Mouse (Mus musculus): ENCODE results near the gene Hspa1a. TPM values are rescaled to one million over a fixed set of nuclear protein-coding genes. Genes with fewer than 3 reads are reported as not detected.
"Not testable (repeated sequence)": the region's sequence is repeated elsewhere in the genome, so short reads cannot be mapped to it uniquely, and the experiment has no call there.

The Hspa1a gene
- polyA plus RNA-seq, 1 experiment: 12.9 TPM

DNA sequence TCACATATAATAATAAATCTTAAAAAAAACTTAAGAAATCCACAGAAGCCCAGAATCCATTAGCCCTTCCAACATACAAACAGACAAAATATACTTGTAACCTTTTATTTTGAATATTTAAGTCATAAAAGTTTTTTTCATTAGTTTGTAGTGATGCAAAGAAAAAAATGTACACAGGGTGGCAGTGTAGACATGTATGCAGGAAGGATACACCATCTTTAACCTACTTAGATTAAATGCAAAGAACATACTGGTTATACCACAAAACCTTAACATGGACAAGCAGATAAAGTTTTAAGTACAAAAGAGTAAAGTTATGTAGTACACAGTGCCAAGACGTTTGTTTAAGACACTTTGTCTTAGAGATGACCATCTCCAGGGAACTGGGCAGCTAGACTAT is 15.6 kb downstream of the Hspa1a start:
- Histone ChIP-seq H3K4me1 (ENCODE audit: control insufficient read depth, insufficient read depth, low read length) (no peaks in the 10 kb centered on the region), H3K4me3 (replicated peaks; ENCODE audit: extremely low read depth, low read depth, low read length) (no peak overlapping the region)
- no peak for TF ChIP-seq POLR2A (IDR thresholded peaks at IDR 0.05; ENCODE audit: borderline replicate concordance, extremely low read depth, low read depth, low read length)
- TF ChIP-seq CTCF (IDR thresholded peaks at IDR 0.05; ENCODE audit: insufficient read depth, low read length): no peak
- no peak for DNase-seq
- 18% methylated on average over 1 of the region's 1 CpGs for WGBS

GRCm38 (mm10) chr17:34955884-34956283 is 16.1 kb downstream of the Hspa1a start:
- no peak for DNase-seq
- no peaks in the 10 kb centered on the region for H3K4me1 ChIP-seq (ENCODE audit: control insufficient read depth, insufficient read depth, low read length)
- no peak overlapping the region for H3K4me3 ChIP-seq (replicated peaks; ENCODE audit: extremely low read depth, low read depth, low read length)
- TF ChIP-seq CTCF (IDR thresholded peaks at IDR 0.05; ENCODE audit: insufficient read depth, low read length): no peak
- no peak for TF ChIP-seq POLR2A (IDR thresholded peaks at IDR 0.05; ENCODE audit: borderline replicate concordance, extremely low read depth, low read depth, low read length)
- 84% methylated on average over 3 of the region's 3 CpGs for whole genome bisulfite sequencing

GRCm38 (mm10) chr17:34954831-34955230 is 17.1 kb downstream of the Hspa1a start:
- 90% methylated on average over 4 of the region's 4 CpGs for WGBS
- TF ChIP-seq CTCF (IDR thresholded peaks at IDR 0.05; ENCODE audit: insufficient read depth, low read length): no peak
- no peak for TF ChIP-seq POLR2A (IDR thresholded peaks at IDR 0.05; ENCODE audit: borderline replicate concordance, extremely low read depth, low read depth, low read length)
- DNase-seq: no peak
- H3K4me1 ChIP-seq (ENCODE audit: control insufficient read depth, insufficient read depth, low read length): no peaks in the 10 kb centered on the region
- H3K4me3 ChIP-seq (replicated peaks; ENCODE audit: extremely low read depth, low read depth, low read length): no peak overlapping the region

DNA sequence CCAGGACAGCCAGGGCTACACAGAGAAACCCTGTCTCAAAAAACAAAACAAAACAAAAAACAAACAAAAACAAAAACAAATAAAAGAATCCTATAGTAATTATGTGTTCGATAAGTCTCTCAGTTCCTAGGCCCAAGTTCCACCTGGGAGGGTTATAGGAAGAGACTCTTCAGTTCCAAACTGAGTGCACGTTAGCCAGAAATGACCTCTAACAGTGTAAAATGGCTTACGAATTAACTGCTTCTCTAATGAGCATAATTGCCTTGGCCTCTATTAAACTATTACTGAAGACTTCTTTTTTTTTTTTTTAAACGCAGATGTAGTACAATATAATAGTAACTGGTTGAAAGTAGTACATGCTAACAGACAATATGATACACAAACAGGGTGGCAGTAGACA is 18.1 kb downstream of the Hspa1a start:
- 87% methylated on average over 4 of the region's 4 CpGs for WGBS
- no peak for TF ChIP-seq POLR2A (IDR thresholded peaks at IDR 0.05; ENCODE audit: borderline replicate concordance, extremely low read depth, low read depth, low read length)
- no peak for TF ChIP-seq CTCF (IDR thresholded peaks at IDR 0.05; ENCODE audit: insufficient read depth, low read length)
- no peaks in the 10 kb centered on the region for H3K4me1 ChIP-seq (ENCODE audit: control insufficient read depth, insufficient read depth, low read length)
- no peak overlapping the region for H3K4me3 ChIP-seq (replicated peaks; ENCODE audit: extremely low read depth, low read depth, low read length)
- no peak for DNase-seq

- Histone ChIP-seq H3K4me3 (replicated peaks; ENCODE audit: extremely low read depth, low read depth, low read length) (no peak overlapping the region), H3K4me1 (ENCODE audit: control insufficient read depth, insufficient read depth, low read length) (no peaks in the 10 kb centered on the region)
- TF ChIP-seq CTCF (IDR thresholded peaks at IDR 0.05; ENCODE audit: insufficient read depth, low read length): no peak
- TF ChIP-seq POLR2A (IDR thresholded peaks at IDR 0.05; ENCODE audit: borderline replicate concordance, extremely low read depth, low read depth, low read length): no peak
- DNase-seq: no peak
- 77% methylated on average over 3 of the region's 3 CpGs for WGBS
Observed at GRCm38 (mm10) chr17:34953258-34953657, 18.7 kb downstream of the Hspa1a start.

- Histone ChIP-seq H3K4me1 (ENCODE audit: control insufficient read depth, insufficient read depth, low read length) (no peaks in the 10 kb centered on the region), H3K4me3 (replicated peaks; ENCODE audit: extremely low read depth, low read depth, low read length) (peak overlapping the region; percentile 99)
- peak; percentile 78 for DNase-seq
- TF ChIP-seq POLR2A (IDR thresholded peaks at IDR 0.05; ENCODE audit: borderline replicate concordance, extremely low read depth, low read depth, low read length) (peak; percentile 85), CTCF (IDR thresholded peaks at IDR 0.05; ENCODE audit: insufficient read depth, low read length) (peak; percentile 53; the same call in 1 of the 2 replicates)
- WGBS: under 1% methylated on average over 23 of the region's 23 CpGs
Observed at GRCm38 (mm10) chr17:34952378-34953040, 19.4 kb downstream of the Hspa1a start.

DNA sequence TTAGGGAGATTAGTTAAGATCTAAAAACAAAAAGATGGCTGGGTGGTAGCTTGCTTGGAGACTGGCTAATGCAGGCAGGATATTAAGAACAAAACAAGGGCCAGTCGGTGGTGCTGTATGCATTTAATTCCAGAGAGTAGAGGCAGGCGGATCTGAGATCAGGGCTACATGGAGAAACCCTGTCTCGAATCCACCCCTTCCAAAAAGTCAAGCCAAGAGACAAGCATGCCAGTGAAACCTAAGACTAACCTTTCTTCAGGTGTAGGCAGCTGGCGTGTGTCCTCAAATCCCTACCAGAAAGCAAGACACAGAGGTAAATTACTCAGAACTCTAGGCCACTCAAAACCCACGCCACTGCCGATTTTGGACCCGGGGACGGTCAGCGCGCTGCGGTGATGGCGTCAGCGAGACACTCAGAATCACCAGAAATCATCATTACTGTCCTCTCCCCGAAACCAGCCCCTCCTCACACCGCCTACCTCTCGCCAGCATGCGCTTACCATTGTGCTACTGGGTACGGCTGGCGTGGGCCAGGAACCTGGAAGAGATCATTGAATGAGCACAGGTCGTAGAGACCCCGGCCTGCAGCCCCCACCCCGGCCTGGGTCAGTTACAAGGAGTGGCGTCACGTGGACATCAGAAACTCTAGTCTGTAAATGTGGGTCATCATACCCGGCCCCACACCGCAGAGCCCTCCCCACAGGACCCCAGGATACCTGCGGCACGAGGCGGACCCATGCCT is 20.1 kb downstream of the Hspa1a start:
- no peak for DNase-seq
- Histone ChIP-seq H3K4me3 (replicated peaks; ENCODE audit: extremely low read depth, low read depth, low read length) (peak overlapping the region; percentile 99), H3K4me1 (ENCODE audit: control insufficient read depth, insufficient read depth, low read length) (no peaks in the 10 kb centered on the region)
- TF ChIP-seq CTCF (IDR thresholded peaks at IDR 0.05; ENCODE audit: insufficient read depth, low read length): no peak
- TF ChIP-seq POLR2A (IDR thresholded peaks at IDR 0.05; ENCODE audit: borderline replicate concordance, extremely low read depth, low read depth, low read length): no peak
- WGBS: under 1% methylated on average over 29 of the region's 29 CpGs

DNA sequence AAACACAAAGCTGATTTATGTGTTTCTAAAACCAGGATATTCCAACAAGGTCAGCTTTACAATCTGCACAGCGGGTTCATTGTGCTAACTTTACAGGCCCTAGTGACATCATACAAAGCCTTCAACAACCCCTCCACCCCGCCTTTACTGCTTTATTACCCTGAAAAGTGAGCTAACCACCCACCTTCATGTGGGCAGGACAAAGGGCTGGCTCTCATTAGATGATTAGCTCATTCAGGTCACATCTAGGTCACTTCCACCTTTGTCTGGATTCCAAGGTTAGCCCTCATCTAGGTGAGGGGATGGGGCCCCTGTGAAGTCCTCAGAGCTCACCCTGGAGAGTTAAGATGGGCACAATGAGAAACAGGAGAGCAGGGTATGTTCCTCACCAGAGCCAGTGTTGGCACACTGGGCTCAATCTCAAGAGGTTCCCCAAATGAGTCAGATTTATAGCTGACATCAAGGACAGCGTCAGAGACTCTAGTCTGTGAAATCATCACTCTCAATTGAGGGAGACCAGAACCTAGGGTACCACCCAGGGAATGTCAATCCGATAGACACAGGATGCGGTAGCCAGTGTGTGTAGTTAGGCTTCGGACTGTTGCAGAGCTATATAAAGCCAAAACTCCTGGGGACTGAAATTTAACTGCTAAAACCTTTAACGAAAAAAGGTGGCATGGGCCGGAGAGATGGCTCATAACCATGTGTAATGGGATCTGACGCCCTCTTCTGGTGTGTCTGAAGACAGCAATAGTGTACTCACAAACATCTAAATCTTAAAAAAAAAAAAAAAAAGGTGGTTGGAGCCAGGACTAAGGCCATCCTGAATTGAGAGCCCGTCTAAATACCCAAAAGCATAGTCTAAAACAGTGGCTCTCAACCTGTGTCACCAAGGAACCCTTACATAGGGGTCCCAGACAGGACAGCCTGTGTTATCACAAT is 21.2 kb downstream of the Hspa1a start:
- TF ChIP-seq POLR2A (IDR thresholded peaks at IDR 0.05; ENCODE audit: borderline replicate concordance, extremely low read depth, low read depth, low read length) (no peak), CTCF (IDR thresholded peaks at IDR 0.05; ENCODE audit: insufficient read depth, low read length) (no peak)
- no peaks in the 10 kb centered on the region for H3K4me1 ChIP-seq (ENCODE audit: control insufficient read depth, insufficient read depth, low read length)
- no peak overlapping the region for H3K4me3 ChIP-seq (replicated peaks; ENCODE audit: extremely low read depth, low read depth, low read length)
- 43% methylated on average over 10 of the region's 10 CpGs for WGBS
- DNase-seq: no peak

GRCm38 (mm10) chr17:34949553-34949969 is 22.4 kb downstream of the Hspa1a start:
- no peak for DNase-seq
- 56% methylated on average over 4 of the region's 4 CpGs for WGBS
- TF ChIP-seq CTCF (IDR thresholded peaks at IDR 0.05; ENCODE audit: insufficient read depth, low read length): no peak
- no peak for TF ChIP-seq POLR2A (IDR thresholded peaks at IDR 0.05; ENCODE audit: borderline replicate concordance, extremely low read depth, low read depth, low read length)
- Histone ChIP-seq H3K4me3 (replicated peaks; ENCODE audit: extremely low read depth, low read depth, low read length) (no peak overlapping the region), H3K4me1 (ENCODE audit: control insufficient read depth, insufficient read depth, low read length) (no peaks in the 10 kb centered on the region)

- WGBS: 57% methylated on average over 9 of the region's 9 CpGs
Observed at GRCm38 (mm10) chr17:34948721-34949552, 23.0 kb downstream of the Hspa1a start.

More at GRCm38 (mm10) chr17:34948721-34949552, 23.0 kb downstream of the Hspa1a start:
- not testable (repeated sequence) for H3K4me3 ChIP-seq (replicated peaks; ENCODE audit: extremely low read depth, low read depth, low read length); H3K4me1 ChIP-seq (ENCODE audit: control insufficient read depth, insufficient read depth, low read length); DNase-seq
